ENCODE assay signal across 18 mouse cellular contexts in genomic region chr3:151216764-151217502, GRCm38 (mm10).
"Had no signal": no experiment of that assay in that cellular context is flagged by ENCODE, and none has a peak within 500 bp of the region (broad histone marks: within the 10 kb centered on the region; RNA-seq: fewer than 3 reads in every experiment).

No protein-coding gene starts in this region.

- ATAC-seq: midbrain, embryonic 13.5 days; midbrain, embryonic 15.5 days had no signal

- H3K9me3 ChIP-seq: midbrain, embryonic 10.5 days; midbrain, embryonic 13.5 days; midbrain, embryonic 15.5 days; neural tube, embryonic 13.5 days; neural tube, embryonic 15.5 days had no signal

- H3K36me3 ChIP-seq: midbrain, embryonic 10.5 days; midbrain, embryonic 13.5 days; midbrain, embryonic 15.5 days; neural tube, embryonic 13.5 days; neural tube, embryonic 15.5 days had no signal

- H3K4me3 ChIP-seq: midbrain, embryonic 10.5 days; midbrain, embryonic 13.5 days; midbrain, embryonic 15.5 days; myocyte; neural tube, embryonic 13.5 days; neural tube, embryonic 15.5 days had no signal

- H3K9ac ChIP-seq: lung, embryonic 14.5 days; midbrain, embryonic 13.5 days; midbrain, embryonic 15.5 days; neural tube, embryonic 13.5 days; neural tube, embryonic 15.5 days had no signal

- H3K27me3 ChIP-seq: midbrain, embryonic 13.5 days; midbrain, embryonic 15.5 days; neural tube, embryonic 13.5 days; neural tube, embryonic 15.5 days had no signal

- H3K27ac ChIP-seq: midbrain, embryonic 10.5 days; midbrain, embryonic 13.5 days; midbrain, embryonic 15.5 days; neural tube, embryonic 13.5 days; neural tube, embryonic 15.5 days had no signal

- H3K4me2 ChIP-seq: lung, embryonic 14.5 days; midbrain, embryonic 13.5 days; midbrain, embryonic 15.5 days; neural tube, embryonic 13.5 days; neural tube, embryonic 15.5 days had no signal

- H3K4me1 ChIP-seq: midbrain, embryonic 10.5 days; midbrain, embryonic 13.5 days; midbrain, embryonic 15.5 days; neural tube, embryonic 13.5 days; neural tube, embryonic 15.5 days had no signal

- DNase-seq: lung, adult 18-20 months; lung, embryonic 14.5 days; lung, postnatal 10 days; lung, postnatal 4 days; retina, postnatal 1 day; right cerebral cortex, adult 18-20 months; right cerebral cortex, postnatal 25 days; right cerebral cortex, postnatal 4 days; spleen, adult 18-20 months; thymus, adult 18-20 months; thymus, postnatal 14 days; thymus, postnatal 36 days had no signal
